Mouse (Mus musculus): ENCODE results near the gene Ly6g6c.

DNA sequence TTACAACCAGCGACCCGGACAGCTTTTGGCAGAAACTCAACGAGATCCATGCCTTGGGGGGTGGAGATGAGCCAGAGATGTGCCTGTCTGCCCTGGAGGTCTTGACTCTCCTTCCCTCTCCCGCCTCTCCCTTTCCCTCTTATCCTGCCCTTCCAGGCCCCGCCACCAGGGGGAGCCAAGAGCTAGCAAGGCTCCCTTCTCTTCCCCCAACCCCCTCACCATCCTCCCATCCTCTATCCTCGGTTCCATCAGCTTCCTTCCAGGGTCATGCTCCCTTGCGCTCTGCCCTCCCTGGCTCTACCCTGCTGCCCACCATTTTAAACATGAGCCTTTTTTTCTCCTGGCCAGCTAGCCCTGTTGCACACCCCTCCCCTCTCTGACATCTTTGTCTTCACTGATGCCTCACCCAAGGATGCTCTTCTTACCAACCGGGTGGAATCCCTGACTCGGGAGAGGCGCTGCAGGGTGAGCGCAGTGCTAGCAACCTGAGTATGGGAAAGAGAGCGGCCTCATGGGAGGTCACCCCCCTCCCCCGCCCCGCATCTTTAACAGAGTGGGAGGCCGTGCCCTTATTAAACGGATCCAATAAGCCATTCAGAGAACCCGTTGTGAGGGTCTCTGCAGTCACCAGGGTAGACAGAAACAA is 43.9 kb upstream of the Ly6g6c start:
- peak; percentile 99 for TF ChIP-seq CTCF (IDR thresholded peaks at IDR 0.05; ENCODE audit: control insufficient read depth, insufficient read depth, low read length)
- no peak for TF ChIP-seq POLR2A (IDR thresholded peaks at IDR 0.05; ENCODE audit: borderline replicate concordance, control insufficient read depth, low read depth, low read length)
